Mouse (Mus musculus): ENCODE measurements around the gene Olfr94. TPM values are rescaled to one million over a fixed set of nuclear protein-coding genes. Genes with fewer than 3 reads are reported as not detected.
A peak's percentile ranks its signal among the peaks of the same experiment; 100 is the strongest.
"Not testable (repeated sequence)": the region's sequence is repeated elsewhere in the genome, so short reads cannot be mapped to it uniquely, and the experiment has no call there.

Olfr94 gene
- not detected for total RNA-seq (2022)

DNA sequence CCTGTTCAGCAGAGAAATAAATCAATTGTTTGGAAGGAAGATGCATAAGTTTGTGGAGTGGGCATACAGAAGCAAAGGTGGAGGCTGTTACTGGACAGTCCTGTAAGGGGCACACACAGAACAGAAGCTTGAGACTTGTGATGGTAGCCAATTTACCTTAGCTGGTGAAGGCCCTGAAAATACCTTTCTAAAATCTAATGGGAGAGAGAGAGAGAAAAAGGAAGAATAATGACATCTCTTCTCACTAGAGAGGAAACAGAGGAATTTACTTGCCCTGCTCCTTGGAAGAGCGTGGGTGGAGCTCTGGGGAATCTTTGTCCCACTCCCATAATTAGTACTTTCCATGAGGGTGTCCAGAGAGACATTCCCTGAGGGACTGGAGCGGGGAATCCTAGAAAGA, at the start of gene Olfr94:
TSS of gene Olfr94 (minus strand) at position 101 of the 400 bp plus-strand sequence.
- no peak for DNase-seq (ENCODE audit: low spot score in 2 of 2)

DNA sequence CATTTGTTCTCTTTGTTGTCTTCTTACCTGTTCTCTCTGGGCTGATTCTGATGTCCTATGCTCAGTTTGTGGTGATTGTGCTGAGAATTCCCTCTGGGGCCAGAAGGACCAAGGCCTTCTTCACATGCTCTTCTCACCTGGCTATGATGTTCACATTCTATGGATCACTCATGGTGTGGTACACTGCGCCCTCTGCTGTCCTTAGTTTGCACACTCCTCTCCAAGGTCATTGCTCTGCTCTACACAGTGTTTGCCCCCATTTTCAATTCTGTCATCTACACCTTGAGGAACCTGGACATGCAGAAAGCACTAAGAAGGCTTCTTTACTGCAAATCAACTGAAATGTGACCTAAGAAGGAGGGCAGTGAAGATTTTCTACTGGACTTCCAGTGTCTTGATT, 49.8 kb upstream of the Olfr94 start:
- peak in 1 of 2 experiments; percentile 9 for DNase-seq (ENCODE audit: low spot score in 2 of 2)

DNA sequence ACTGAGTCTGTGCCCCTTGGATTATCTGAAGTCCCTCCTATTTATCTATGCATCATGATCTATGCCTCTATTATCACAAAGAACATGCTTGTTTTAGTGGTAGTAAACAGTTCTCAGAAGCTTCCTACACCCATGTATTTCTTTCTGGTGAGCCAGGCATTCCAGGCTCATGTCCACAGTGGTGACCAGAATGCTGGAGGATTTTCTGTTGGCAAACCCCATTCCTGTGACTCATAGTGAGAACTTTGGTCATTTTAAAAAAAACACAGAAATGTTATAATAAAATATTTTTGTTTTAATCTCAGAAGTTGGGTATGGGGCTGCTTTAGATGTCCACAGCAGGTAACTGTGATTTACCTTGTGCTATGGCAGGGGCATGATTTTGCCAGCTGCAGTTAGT, 48.7 kb upstream of the Olfr94 start:
- no peak for DNase-seq (ENCODE audit: low spot score in 2 of 2)

DNA sequence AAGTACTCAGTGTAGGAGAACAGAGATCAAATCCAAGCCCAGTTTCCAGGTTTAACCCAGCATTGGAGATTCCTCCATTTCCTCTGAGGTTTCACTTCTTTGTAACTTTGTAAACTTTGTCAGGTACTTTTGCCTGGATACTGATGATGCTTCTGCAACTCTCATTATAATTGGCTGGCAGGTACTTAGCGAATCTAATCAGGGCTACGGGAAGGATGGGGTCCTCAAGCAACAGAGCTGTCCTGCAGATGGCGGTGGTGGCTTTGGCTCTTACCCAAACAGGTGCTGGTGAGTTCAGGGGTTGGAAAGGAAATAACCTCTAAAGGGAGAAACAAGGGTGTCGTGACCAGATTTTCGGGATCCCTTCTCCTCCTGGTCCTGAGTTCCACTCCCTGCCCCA, 45.9 kb upstream of the Olfr94 start:
- peak; percentile 9 to 13 for DNase-seq (ENCODE audit: low spot score in 2 of 2)

DNA sequence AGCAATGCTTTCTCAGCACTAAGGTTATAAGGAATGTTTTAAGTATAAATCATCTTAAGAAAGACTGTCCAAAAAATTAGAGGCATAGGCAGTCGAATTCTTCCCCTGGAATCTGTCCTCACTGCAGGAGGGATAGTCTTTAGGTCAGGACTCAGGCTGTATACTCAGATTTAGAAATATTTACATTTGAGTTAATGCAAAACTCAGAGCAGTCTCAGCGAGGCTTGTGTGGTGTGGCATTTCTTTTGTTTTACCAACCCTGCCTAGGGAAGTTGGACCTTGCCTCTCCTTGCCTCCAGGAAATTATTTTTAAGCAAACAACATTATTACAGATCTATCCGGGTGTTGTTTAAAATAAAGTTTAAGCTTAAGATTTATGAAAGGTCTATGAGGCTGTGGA, 41.4 kb upstream of the Olfr94 start:
- DNase-seq (ENCODE audit: low spot score in 2 of 2) = no peak

DNA sequence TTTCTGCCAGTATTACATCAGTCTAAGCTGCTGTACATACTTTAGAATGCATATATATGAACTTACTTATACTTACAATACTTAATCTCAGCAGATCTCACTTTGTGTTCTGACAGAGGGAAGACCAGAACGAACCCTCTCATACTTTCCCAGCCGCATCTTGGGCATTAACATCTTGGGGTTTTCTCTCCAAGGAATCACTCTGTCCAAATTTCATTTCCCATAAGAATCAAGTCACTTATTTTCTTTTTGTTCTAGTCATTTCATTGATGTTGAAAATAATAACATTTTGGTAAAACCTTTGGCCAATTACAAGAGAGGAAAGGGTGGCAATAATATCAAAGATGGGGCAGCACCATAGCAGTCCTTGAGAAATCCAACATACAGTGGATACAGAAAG, 36.4 kb upstream of the Olfr94 start, which contains the start of gene Olfr97:
TSS of gene Olfr97 (minus strand) at position 101 of the 400 bp plus-strand sequence.
- not testable (repeated sequence) for DNase-seq (ENCODE audit: low spot score in 2 of 2)

DNA sequence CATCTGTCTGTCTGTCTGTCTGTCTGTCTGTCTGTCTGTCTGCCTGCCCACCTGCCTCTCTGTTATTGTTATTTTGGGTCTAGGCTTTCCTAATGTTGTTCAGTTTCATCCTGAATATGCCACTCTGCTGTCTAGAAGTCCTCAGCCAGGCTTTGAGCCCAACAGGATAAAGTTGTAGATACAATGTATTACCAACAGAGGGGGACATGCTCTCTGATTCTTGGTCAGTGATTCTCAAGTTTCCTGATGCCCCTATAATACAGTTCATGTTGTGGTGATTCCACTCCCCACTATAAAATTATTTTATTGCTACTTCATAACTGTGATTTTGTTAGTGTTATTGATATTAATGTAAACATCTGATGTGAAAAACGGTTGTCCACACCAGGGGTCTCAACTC, 21.1 kb upstream of the Olfr94 start:
- no peak for DNase-seq (ENCODE audit: low spot score in 2 of 2)

DNA sequence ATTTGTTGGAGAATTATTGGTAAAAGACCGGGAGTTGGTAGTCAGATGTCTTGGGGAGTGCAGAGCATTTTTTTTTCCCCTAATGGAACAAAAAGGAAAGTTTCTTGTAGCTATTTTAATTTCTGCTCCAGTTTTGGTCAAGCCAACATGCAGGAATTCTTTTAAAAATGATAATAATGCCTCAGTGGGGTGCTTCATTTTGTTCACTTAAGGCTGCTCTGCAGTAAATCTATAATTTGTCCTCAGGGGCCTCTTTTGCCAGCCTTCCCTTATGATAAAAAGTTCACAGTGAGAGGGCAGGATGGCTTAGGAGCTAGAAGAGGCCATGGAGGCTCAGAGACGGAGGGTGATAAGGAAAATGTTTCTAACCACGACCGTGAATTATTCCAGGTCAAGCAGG, 19.1 kb upstream of the Olfr94 start, which contains the start of gene Olfr96:
TSS of gene Olfr96 (plus strand) at position 301 of the 400 bp plus-strand sequence.
- no peak for DNase-seq (ENCODE audit: low spot score in 2 of 2)

DNA sequence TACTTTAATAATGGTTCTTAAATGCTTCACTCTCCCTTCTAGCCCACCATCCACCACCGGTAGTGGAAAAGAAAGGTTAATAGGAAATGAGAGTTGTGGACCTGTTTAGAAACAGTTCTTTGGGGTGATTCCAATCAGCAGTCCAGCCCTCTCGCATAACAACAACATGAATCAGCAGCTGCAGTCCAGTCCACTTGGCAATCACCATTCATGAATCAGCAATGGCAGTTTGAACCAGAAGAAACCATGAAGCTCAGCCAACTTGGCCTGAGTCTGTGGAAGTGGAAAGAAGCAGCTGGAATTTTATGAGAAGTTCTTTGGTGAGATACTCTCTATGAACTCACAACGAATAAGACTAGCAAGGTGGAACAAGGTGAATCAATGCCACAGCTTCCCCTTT, 17.7 kb upstream of the Olfr94 start:
- DNase-seq (ENCODE audit: low spot score in 2 of 2) = no peak

DNA sequence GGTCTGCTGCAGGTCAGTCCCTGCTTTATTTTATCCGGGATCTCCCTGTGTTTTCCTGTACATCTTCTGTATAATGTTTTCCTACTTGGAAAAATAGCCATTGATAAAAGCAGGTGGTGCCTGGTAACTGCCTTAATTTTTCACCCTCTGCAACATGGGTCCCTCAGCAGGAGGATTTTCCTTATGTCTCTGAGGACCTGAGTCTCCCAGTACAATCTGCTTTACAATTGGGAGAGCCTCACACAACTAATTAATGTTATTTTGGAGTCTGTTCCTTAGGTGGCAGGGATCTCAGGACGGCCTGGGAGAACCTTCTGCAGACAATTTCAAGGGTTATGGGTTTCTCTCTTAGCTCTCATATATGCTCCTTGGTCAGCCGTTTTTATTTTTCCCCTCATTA, 12.2 kb upstream of the Olfr94 start, which contains the start of gene Olfr95:
TSS of gene Olfr95 (minus strand) at position 101 of the 400 bp plus-strand sequence.
- DNase-seq (ENCODE audit: low spot score in 2 of 2) = no peak

DNA sequence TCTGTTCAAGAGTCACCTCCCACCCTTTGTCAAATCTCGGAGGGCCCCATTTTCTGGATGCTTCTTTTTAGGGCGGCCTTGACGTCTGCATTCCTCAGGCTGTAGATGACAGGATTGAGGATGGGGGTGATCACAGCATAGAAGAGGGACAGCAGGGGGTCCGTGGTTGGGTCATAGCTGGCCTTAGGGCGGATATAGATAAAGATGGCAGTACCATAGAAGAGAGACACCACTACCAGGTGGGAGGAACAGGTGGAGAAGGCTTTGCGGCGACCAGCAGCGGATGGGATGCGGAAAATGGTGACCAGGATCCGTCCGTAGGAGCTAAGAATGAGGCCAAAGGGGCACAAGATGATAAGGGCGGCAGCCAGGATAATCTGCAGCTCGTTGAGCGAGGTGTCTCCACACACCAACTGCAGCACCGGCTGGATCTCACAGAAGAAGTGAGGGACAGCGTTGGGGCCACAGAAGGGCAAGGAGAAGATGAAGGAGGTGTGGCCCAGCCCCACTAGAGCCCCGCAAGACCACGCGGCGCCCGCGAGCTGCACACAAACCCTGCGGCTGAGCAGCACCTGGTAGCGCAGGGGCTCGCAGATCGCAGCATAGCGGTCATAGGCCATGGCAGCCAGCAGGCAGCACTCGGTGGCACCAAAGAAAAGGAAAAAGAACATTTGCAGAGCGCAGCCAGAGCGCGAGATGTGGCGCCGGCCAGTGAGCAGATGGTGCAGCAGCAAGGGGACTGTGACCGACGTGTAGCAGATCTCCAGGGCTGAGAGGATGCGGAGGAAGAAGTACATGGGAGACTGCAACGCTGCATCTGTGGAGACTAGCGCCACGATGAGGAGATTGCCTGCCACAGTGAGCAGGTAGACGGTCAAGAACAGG, 10.3 kb upstream of the Olfr94 start:
- no peak for DNase-seq (ENCODE audit: low spot score in 2 of 2)

DNA sequence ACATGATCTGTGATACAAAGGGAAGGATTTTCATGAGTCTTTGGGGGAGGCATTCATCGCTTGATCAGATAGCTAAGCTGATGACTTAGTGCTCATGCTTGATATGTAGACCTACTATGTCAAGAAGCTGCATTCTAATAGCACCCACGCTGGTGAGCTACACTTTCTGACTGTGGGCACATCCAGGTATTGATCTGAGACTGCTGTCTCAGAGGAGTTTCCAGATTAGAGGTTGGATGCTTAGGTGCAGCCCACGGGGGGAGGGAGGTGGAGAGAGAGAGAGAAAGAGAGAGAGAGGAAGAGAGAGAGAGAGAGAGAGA, 3.1 kb upstream of the Olfr94 start:
- no peak for DNase-seq (ENCODE audit: low spot score in 2 of 2)

DNA sequence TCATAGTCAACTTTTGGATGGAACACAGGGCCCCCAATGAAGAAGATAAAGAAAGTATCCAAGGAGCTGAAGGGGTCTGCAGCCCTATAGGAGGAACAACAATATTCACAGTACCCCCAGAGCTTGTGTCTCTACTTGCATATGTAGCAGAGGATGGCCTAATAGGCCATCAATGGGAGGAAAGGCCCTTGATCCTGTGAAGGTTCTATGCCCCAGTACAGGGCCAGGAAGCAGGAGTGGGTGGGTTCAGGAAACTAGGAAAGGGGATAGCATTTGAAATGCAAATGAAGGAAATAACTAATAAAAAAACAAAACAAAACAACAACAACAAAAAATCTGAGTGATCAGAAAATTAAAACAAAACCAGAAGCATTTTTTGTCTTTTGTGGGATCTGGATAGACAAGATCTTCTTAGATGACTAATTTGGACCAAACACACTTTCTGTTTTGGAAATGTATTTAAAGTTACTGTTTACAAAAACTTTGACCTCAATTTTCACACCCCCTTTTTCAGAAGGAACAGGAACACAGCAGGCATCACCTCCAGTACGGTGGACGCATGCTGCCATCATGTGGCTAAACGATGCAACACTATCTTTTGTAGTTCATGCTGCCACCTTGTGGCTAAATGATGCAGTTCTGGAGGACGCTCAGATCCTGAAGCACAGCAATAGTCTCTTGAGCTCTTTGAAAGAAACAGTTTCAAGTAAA, 2.6 kb upstream of the Olfr94 start:
- peak; percentile 67 to 91 for DNase-seq (ENCODE audit: low spot score in 2 of 2)

DNA sequence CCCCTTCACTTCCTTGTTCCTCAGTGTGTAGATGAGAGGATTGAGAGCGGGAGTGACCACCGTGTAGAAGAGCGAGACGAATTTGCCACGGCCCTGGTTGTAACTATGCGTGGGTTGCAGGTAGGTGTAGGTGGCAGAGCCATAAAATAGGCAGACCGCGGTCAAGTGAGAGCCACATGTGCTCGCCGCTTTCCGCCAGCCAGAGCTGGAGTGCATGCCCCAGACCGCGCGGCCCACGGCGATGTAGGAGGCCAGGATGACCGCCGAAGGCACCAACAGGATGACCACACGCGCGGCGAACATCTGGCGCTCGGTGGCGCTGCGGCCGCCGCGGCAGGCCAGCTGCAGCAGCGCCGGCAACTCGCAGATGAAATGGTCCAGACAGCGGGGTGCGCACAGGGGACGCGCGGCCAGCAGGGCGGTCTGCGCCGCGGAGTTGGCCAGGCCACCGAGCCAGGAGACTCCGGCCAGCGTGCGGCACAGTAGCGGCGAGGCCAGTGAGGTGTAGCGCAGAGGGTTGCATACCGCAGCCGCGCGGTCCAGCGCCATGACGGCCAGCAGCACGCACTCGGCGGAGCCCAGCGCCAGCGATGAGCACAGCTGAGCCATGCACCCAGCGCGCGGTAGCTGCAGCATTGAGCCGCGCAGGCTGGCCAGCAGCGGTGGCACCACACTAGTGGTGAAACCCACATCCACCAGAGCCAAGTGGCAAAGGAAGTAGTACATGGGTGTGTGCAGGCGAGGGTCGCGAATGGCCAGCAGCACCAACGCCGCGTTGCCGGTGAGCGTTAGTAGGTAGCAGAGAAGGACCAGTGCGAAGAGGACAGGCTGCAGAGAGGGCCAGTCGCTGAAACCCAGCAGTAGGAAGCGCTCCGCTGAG, 3.7 kb downstream of the Olfr94 start:
- peak in 1 of 2 experiments; percentile 27 for DNase-seq (ENCODE audit: low spot score in 2 of 2)

DNA sequence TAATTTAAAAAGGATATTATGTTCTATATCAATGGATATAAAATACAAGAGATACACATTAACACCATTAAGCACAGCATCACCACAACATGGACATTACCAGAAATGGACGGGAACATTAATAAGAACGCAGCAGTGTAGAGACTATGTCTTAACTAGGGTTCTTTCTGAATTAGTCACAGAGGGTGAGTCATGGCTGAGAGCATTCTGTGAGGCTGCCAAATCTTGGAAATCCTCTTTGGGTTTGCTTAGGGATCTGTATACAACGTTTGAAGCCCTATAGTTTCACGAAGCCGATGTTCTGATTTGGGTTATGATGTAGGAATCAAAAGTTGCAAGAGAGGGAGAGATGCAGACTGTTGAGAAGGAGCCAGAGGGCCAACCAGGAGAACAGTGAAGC, 6.0 kb downstream of the Olfr94 start:
- DNase-seq (ENCODE audit: low spot score in 2 of 2) = no peak

DNA sequence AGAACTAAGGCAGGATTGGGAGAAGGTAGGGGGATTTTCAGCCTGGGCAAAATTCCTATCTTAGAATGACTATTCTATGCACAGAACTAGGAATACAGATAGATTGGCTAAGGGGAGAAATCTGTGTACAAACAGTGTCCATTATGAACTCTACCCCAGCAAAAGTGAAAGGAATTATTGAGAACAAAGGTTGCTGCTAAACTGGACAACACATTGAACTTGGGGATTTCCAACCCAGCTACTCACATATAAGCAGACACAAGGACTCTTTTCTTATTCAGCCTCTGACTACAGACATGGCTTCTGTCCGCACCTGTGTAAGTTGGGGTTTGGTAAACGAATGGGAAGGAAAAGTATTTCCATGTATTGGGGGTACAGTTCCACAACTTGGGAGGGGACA, 7.1 kb downstream of the Olfr94 start, which contains the start of gene Ubd:
TSS of gene Ubd (plus strand) at position 237 of the 400 bp plus-strand sequence.
- DNase-seq (ENCODE audit: low spot score in 2 of 2) = no peak

DNA sequence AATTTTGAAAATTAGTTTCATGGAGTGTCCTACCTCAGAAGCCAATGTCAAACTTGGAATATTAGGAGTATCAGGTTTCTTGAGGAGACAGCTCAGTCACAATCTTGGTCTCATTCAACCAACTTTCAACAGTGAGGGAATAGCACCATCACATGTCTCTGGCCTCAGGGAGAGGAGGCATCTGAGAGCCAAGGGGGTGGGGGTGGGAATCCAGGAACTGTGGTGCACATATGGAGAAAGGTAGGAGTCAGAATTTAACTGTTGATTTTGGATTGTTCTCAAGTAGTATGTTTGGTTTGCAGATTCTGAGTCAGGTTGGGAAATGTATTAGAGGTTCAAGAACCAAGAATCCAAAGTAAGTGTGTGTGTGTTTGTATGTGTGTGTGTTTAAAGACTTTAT, 7.8 kb downstream of the Olfr94 start:
- DNase-seq (ENCODE audit: low spot score in 2 of 2) = no peak

DNA sequence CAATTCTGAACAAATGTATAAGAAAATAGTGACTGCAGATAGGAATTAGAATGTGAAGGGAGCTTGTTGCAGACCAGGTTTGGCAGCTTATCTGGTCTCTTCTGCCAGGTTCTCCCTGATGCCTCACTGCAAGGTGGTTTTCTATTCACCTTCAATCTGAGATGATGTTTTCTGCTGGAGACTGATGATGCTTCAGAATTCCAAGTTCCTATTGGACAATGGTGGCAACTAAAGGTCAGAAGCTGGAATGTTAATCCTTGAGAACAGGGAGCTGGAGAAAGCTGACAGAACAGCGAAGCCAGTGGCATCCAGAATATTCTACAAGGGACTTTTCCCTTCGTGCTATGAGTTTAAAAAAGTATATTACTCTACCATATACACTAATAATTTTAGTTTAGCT, 10.1 kb downstream of the Olfr94 start:
- DNase-seq (ENCODE audit: low spot score in 2 of 2) = no peak

DNA sequence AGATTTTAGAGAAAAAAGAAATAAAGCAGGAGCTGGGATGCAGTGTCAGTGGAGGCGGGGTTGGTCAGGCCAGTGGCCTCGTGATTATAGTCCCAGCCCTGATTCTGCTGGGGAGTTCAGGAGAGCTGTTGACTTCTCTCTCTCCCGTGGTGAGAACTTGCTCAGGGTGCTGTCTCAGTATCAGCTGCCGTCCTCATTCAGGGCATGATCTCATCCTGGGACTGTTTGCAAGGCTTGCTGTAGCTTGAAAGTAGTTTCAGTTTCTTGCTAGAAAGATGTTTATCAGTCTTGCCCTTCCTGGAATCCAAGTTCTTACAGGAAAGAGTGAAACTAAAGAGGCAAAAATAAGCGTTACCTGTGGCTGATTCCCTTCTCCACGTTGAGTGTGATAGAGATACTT, 15.3 kb downstream of the Olfr94 start:
- no peak for DNase-seq (ENCODE audit: low spot score in 2 of 2)

DNA sequence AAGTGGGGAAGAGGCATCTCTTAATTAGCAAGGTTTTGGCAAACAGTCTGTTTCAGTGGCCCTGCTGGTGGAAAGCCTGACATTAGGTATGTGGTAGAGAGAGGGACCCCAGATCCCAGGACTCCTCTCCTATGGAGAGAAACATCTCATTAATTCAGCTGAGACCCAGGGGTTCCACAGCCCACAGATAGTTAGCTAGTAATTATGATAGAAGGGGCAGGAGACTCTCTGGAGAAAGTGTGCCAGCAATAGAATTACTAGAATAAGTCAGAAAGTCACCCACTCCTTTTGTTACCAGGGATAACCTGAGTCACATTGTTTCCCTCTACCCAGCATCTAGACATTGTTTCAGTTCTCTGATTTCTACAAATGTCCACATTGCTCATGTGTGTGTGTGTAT, 39.4 kb downstream of the Olfr94 start, which contains the start of gene Olfr93:
TSS of gene Olfr93 (minus strand) at position 101 of the 400 bp plus-strand sequence.
- DNase-seq (ENCODE audit: low spot score in 2 of 2) = no peak
